Mouse (Mus musculus) heart, postnatal 0 days (tissue): ENCODE measurements around the gene Kcnk4. TPM values are rescaled to one million over a fixed set of nuclear protein-coding genes. Genes with fewer than 3 reads are reported as not detected.

Experiments used
- ATAC-seq: fragments of 200-750 bp; cut with Nextera tagmentation; 2 replicates; pipeline ENCODE4 v1.8.0; 2017; ENCODE audit warnings: low read depth, moderate number of reproducible peaks, moderate library complexity; ENCODE audit not compliant: insufficient read depth
- DNase-seq: peaks from one replicate; pipeline ENCODE4 v3.0.0-alpha.2; 2016; ENCODE audit warnings: low spot score
- H3K27ac ChIP-seq: fragments of 300-500 bp; sonication (generic); 2 replicates; pipeline ENCODE4 v1.5.1; 2014; ENCODE audit warnings: low read depth, mild to moderate bottlenecking
- H3K27me3 ChIP-seq: fragments of 300-500 bp; sonication (generic); 2 replicates; pipeline ENCODE4 v1.6.1; 2014; ENCODE audit warnings: low read length, mixed read lengths; ENCODE audit not compliant: control insufficient read depth, insufficient read depth
- H3K36me3 ChIP-seq: fragments of 300-500 bp; sonication (generic); replicated peaks from 2 replicates; pipeline ENCODE4 v1.6.1; 2014; ENCODE audit warnings: low read length, mixed read lengths; ENCODE audit not compliant: control insufficient read depth, insufficient read depth
- H3K4me1 ChIP-seq: fragments of 300-500 bp; sonication (generic); 2 replicates; pipeline ENCODE4 v1.6.1; 2014; ENCODE audit warnings: antibody characterized with exemption; ENCODE audit not compliant: control insufficient read depth, insufficient read depth
- H3K4me2 ChIP-seq: fragments of 300-500 bp; sonication (generic); 2 replicates; pipeline ENCODE4 v1.6.1; 2014; ENCODE audit warnings: low read depth, mild to moderate bottlenecking, low read length, moderate library complexity
- H3K4me3 ChIP-seq: fragments of 300-500 bp; sonication (generic); 2 replicates; pipeline ENCODE4 v1.5.1; 2014; ENCODE audit warnings: low read depth, low read length
- H3K9ac ChIP-seq: fragments of 300-500 bp; sonication (generic); replicated peaks from 2 replicates; pipeline ENCODE4 v1.6.1; 2014; ENCODE audit warnings: low read depth, low read length, mixed read lengths
- H3K9me3 ChIP-seq: fragments of 300-500 bp; sonication (generic); replicated peaks from 2 replicates; pipeline ENCODE4 v1.6.1; 2016; ENCODE audit warnings: low read length; ENCODE audit not compliant: control insufficient read depth
- CTCF ChIP-seq: IDR thresholded peaks from 2 replicates; pipeline ENCODE4 v1.5.1; 2016; ENCODE audit warnings: antibody characterized with exemption, control low read depth, low read depth
- EP300 ChIP-seq: IDR thresholded peaks from 2 replicates; pipeline ENCODE4 v1.6.1; 2016; ENCODE audit warnings: antibody characterized with exemption, low read depth
- WGBS: fragments of 180-500 bp; shearing (Covaris S2); extraction: QIAGEN DNeasy Blood & Tissue Kit; methylation state at CpG from one replicate; pipeline ENCODE4 v1.1.7; 2014; 5-methylcytosine and 5-hydroxymethylcytosine counted together
- polyA plus RNA-seq: library from polyadenylated mRNA; unstranded; fragments of >200 nt; fragmentation: Nextera tagmentation; extraction: Ambion mirVana; gene quantifications from 2 replicates; pipeline ENCODE4 v1.2.1, GENCODE M21; 2015
- total RNA-seq: library from RNA; depleted of rRNA; stranded (reverse); fragments of >200 nt; gene quantifications from 2 replicates; pipeline ENCODE4 v1.2.3, GENCODE M21; 2014; ENCODE audit warnings: low replicate concordance

Gene Kcnk4
- total and polyA plus RNA-seq, 2 experiments from 2014 or later = 0.30 TPM; not detected in 1

GRCm38 (mm10) chr19:6937541-6938465, 3.5 kb upstream of the Kcnk4 start:
- H3K4me3 ChIP-seq = no peak overlapping the region
- peaks cover 35% of the 10 kb centered on the region for H3K27me3 ChIP-seq
- TF ChIP-seq EP300 (no peak), CTCF (no peak)
- peaks cover 25% of the 10 kb centered on the region for H3K4me1 ChIP-seq
- no peak for ATAC-seq
- no peaks in the 10 kb centered on the region for H3K9me3 ChIP-seq
- no peak overlapping the region for H3K9ac ChIP-seq
- H3K4me2 ChIP-seq = no peak overlapping the region
- H3K36me3 ChIP-seq = no peaks in the 10 kb centered on the region
- 74% methylated on average over 16 of the region's 16 CpGs for WGBS
- H3K27ac ChIP-seq = no peak overlapping the region
- DNase-seq = no peak

DNA sequence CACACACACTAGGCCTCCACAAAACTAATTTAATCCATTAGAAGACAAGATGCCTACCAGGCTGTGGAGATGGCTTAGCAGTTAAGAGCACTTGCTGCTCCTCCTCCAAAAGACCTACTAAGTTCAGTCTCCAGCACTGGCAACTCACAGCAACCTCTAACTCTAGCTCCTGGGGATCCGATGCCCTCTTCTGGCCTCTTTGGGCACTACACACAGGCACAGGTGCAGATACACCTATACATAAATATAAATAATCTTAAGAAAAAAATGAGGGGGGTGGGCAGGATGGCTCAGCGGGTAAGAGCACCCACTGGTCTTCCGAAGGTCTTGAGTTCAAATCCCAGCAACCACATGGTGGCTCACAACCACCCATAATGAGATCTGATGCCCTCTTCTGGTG, 2.0 kb upstream of the Kcnk4 start:
- peaks cover 50% of the 10 kb centered on the region for H3K27me3 ChIP-seq
- H3K36me3 ChIP-seq = no peaks in the 10 kb centered on the region
- peaks cover 23% of the 10 kb centered on the region for H3K4me1 ChIP-seq
- H3K9ac ChIP-seq = no peak overlapping the region
- no peak overlapping the region for H3K27ac ChIP-seq
- H3K4me3 ChIP-seq = no peak overlapping the region
- WGBS = 29% methylated on average over 3 of the region's 3 CpGs
- ATAC-seq (no peak), DNase-seq (no peak)
- no peaks in the 10 kb centered on the region for H3K9me3 ChIP-seq
- TF ChIP-seq CTCF (peak; percentile 15), EP300 (no peak)
- no peak overlapping the region for H3K4me2 ChIP-seq

GRCm38 (mm10) chr19:6933436-6934194, 700 bp downstream of the Kcnk4 start:
- DNase-seq = no peak
- ATAC-seq = peak; percentile 70
- WGBS = 4% methylated on average over 57 of the region's 58 CpGs

DNA sequence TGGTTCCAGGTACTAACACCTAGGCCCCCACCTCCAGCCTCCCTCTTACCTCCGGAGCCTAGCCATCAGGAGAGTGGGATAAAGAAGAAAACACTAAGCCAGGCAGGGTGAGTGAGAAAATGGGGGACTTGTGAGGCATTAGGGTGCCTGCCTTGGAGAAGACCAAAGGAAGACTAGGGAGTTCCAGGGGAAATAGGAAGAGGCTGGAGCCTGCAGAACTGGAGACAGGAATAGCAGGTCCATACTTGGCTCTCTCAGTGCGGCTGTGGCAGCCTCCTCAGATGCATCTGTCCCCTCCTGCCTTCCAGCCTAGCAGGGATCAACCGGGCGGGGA, 1.2 kb downstream of the Kcnk4 start:
- Histone ChIP-seq H3K4me3 (no peak overlapping the region), H3K27ac (no peak overlapping the region), H3K4me2 (peak overlapping the region; percentile 70), H3K36me3 (no peaks in the 10 kb centered on the region), H3K9me3 (no peaks in the 10 kb centered on the region), H3K27me3 (peaks cover 61% of the 10 kb centered on the region), H3K4me1 (peaks cover 12% of the 10 kb centered on the region), H3K9ac (0 out of 2 replicates have a peak overlapping the region, but pooled peaks have one; percentile 55)
- TF ChIP-seq EP300 = no peak
- no peak for TF ChIP-seq CTCF
- DNase-seq (no peak), ATAC-seq (no peak)
- 31% methylated on average over 4 of the region's 4 CpGs for WGBS

More at GRCm38 (mm10) chr19:6933436-6934194, 700 bp downstream of the Kcnk4 start:
- no peak for TF ChIP-seq EP300
- no peak for TF ChIP-seq CTCF
- peaks cover 12% of the 10 kb centered on the region for H3K4me1 ChIP-seq
- H3K36me3 ChIP-seq = no peaks in the 10 kb centered on the region
- H3K4me3 ChIP-seq = peak overlapping the region; percentile 48
- H3K9ac ChIP-seq = peak overlapping the region; percentile 55
- no peaks in the 10 kb centered on the region for H3K9me3 ChIP-seq
- peaks cover 58% of the 10 kb centered on the region for H3K27me3 ChIP-seq
- H3K27ac ChIP-seq = no peak overlapping the region
- H3K4me2 ChIP-seq = peak overlapping the region; percentile 70

GRCm38 (mm10) chr19:6932018-6932417, 2.3 kb downstream of the Kcnk4 start:
- H3K27me3 ChIP-seq = peaks cover 72% of the 10 kb centered on the region
- peaks cover 15% of the 10 kb centered on the region for H3K4me1 ChIP-seq
- TF ChIP-seq CTCF (no peak), EP300 (no peak)
- DNase-seq = no peak
- H3K27ac ChIP-seq = no peak overlapping the region
- H3K4me2 ChIP-seq = no peak overlapping the region
- H3K9me3 ChIP-seq = no peaks in the 10 kb centered on the region
- WGBS = 57% methylated on average over 1 of the region's 1 CpGs
- H3K4me3 ChIP-seq = no peak overlapping the region
- no peak overlapping the region for H3K9ac ChIP-seq
- H3K36me3 ChIP-seq = no peaks in the 10 kb centered on the region
- ATAC-seq = no peak
